Mouse (Mus musculus): ENCODE data around the gene Wee1. TPM values are rescaled to one million over a fixed set of nuclear protein-coding genes. Genes with fewer than 3 reads are reported as not detected.

Wee1 gene
- polyA plus RNA-seq, 1 experiment, result 4.1 TPM

- Histone ChIP-seq H3K36me3 (replicated peaks; ENCODE audit: low read length) (no peaks in the 10 kb centered on the region), H3K27me3 (replicated peaks) (no peaks in the 10 kb centered on the region), H3K9me3 (no peaks in the 10 kb centered on the region), H3K4me3 (replicated peaks) (no peak overlapping the region), H3K4me1 (no peaks in the 10 kb centered on the region)
- TF ChIP-seq FLI1 (IDR thresholded peaks at IDR 0.05; ENCODE audit: low read length) (no peak), GATA1 (IDR thresholded peaks at IDR 0.05; ENCODE audit: borderline replicate concordance, low read length) (no peak)
These were observed 58.8 kb downstream of the Wee1 start for GRCm38 (mm10) chr7:110180613-110181012.

DNA sequence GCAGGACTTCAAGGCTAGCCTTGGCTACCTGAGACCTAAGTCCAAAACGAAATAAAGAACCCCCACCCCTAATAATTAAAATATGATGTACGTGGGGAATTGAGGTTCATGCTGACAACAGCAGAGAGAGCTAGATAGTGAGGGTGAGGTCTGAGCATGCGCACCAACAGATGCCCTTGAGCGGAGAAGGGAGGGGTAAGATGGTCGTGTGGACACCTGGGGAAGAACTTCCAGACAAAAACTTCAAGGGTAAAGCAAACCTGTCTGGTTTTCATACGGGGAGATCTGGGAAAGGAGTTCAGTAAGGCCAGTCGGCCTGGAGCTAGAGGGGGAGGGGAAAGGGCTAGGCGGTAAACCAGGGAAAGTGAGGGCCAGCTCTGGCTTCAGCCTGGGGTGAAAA, 59.6 kb downstream of the Wee1 start:
- Histone ChIP-seq H3K4me1 (no peaks in the 10 kb centered on the region), H3K36me3 (replicated peaks; ENCODE audit: low read length) (no peaks in the 10 kb centered on the region), H3K9me3 (no peaks in the 10 kb centered on the region), H3K4me3 (replicated peaks) (no peak overlapping the region), H3K27me3 (replicated peaks) (no peaks in the 10 kb centered on the region)
- TF ChIP-seq FLI1 (IDR thresholded peaks at IDR 0.05; ENCODE audit: low read length) (no peak), GATA1 (IDR thresholded peaks at IDR 0.05; ENCODE audit: borderline replicate concordance, low read length) (no peak)

DNA sequence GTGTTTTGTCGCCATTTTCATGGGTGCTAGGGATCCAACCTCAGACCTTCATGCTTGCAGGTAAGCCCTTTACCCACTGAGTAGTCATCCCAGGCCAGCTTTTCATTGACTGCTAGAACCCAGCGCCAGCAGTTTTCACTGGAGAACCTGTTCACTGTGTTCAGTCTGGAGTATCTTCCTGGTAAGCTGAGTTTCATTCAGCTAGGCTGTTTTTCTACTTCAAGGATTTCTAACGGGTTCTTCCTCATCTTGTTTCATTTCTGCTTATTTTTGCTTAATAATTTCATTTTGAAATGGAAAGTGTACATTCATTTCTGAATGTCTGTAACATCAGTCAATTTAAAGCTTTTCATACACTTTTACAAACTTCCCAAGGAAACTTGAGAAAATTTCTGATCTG, 62.8 kb downstream of the Wee1 start:
- Histone ChIP-seq H3K4me3 (replicated peaks) (no peak overlapping the region), H3K4me1 (peaks cover 2% of the 10 kb centered on the region), H3K27me3 (replicated peaks) (no peaks in the 10 kb centered on the region), H3K36me3 (replicated peaks; ENCODE audit: low read length) (no peaks in the 10 kb centered on the region), H3K9me3 (no peaks in the 10 kb centered on the region)
- no peak for TF ChIP-seq GATA1 (IDR thresholded peaks at IDR 0.05; ENCODE audit: borderline replicate concordance, low read length)
- TF ChIP-seq FLI1 (IDR thresholded peaks at IDR 0.05; ENCODE audit: low read length), result no peak

- Histone ChIP-seq H3K9me3 (no peaks in the 10 kb centered on the region), H3K4me3 (replicated peaks) (no peak overlapping the region), H3K36me3 (replicated peaks; ENCODE audit: low read length) (no peaks in the 10 kb centered on the region), H3K4me1 (peaks cover 11% of the 10 kb centered on the region), H3K27me3 (replicated peaks) (no peaks in the 10 kb centered on the region)
- TF ChIP-seq GATA1 (IDR thresholded peaks at IDR 0.05; ENCODE audit: borderline replicate concordance, low read length), result no peak
- no peak for TF ChIP-seq FLI1 (IDR thresholded peaks at IDR 0.05; ENCODE audit: low read length)
These were observed 68.1 kb downstream of the Wee1 start for GRCm38 (mm10) chr7:110189951-110190350.

Other genes with a start within 250 kb of the Wee1 start
- 3.2 and 4.8 TPM in 2 replicates for gene Dennd5a, start 161.6 kb upstream of the Wee1 start, polyA plus RNA-seq (2012; ENCODE audit: insufficient read depth, low replicate concordance)
- gene Tmem41b, start 135.1 kb upstream of the Wee1 start, polyA plus RNA-seq (2012; ENCODE audit: insufficient read depth, low replicate concordance), result 5.4 and 16.7 TPM in 2 replicates
- 7.3 and 10.8 TPM in 2 replicates for gene Ipo7, start 103.8 kb upstream of the Wee1 start, polyA plus RNA-seq (2012; ENCODE audit: insufficient read depth, low replicate concordance)
- 0.18 and 0.78 TPM in 2 replicates for gene Zfp143, start 60.8 kb upstream of the Wee1 start, polyA plus RNA-seq (2012; ENCODE audit: insufficient read depth, low replicate concordance)
- gene Swap70, start 99.7 kb downstream of the Wee1 start, polyA plus RNA-seq (2012; ENCODE audit: insufficient read depth, low replicate concordance), result 4.5 and 8.4 TPM in 2 replicates

Measured in megakaryocyte, embryonic 14.5 days (primary cell).